Mouse (Mus musculus): ENCODE measurements around the gene Vmn2r24.
"Not testable (repeated sequence)": the region's sequence is repeated elsewhere in the genome, so short reads cannot be mapped to it uniquely, and the experiment has no call there.

- TF ChIP-seq CTCF (IDR thresholded peaks at IDR 0.05; ENCODE audit: borderline replicate concordance, extremely low read depth, insufficient read depth, insufficient read length); POLR2A (IDR thresholded peaks at IDR 0.05; ENCODE audit: borderline replicate concordance, extremely low read depth, insufficient read depth, insufficient read length, poor library complexity, severe bottlenecking): not testable (repeated sequence)
Observed at GRCm38 (mm10) chr6:123810291-123810690, 31.6 kb downstream of the Vmn2r24 start.
